Mouse (Mus musculus) limb, embryonic 11.5 days (tissue): ENCODE results near the gene Slc35f6. TPM values are rescaled to one million over a fixed set of nuclear protein-coding genes. Genes with fewer than 3 reads are reported as not detected.

Experiments used
- ATAC-seq: fragments of 200-750 bp; cut with Nextera tagmentation; 2 replicates; pipeline ENCODE4 v1.8.0; 2017; ENCODE audit warnings: low read depth; ENCODE audit not compliant: insufficient number of reproducible peaks, low FRiP score, low TSS enrichment
- DNase-seq: peaks from one replicate; pipeline ENCODE4 v3.0.0-alpha.2; 2015; ENCODE audit warnings: low spot score
- H3K27ac ChIP-seq: fragments of 300-500 bp; sonication (generic); replicated peaks from 2 replicates; pipeline ENCODE4 v1.5.1; 2014; ENCODE audit warnings: low read depth, mild to moderate bottlenecking, low read length
- H3K27me3 ChIP-seq: fragments of 300-500 bp; sonication (generic); 2 replicates; pipeline ENCODE4 v1.6.1; 2014; ENCODE audit warnings: mild to moderate bottlenecking, low read length, mixed read lengths; ENCODE audit not compliant: control insufficient read depth, insufficient read depth
- H3K36me3 ChIP-seq: fragments of 300-500 bp; sonication (generic); 2 replicates; pipeline ENCODE4 v1.6.1; 2014; ENCODE audit warnings: mild to moderate bottlenecking, low read length, moderate library complexity, mixed read lengths; ENCODE audit not compliant: control insufficient read depth, insufficient read depth
- H3K4me1 ChIP-seq: fragments of 300-500 bp; sonication (generic); 2 replicates; pipeline ENCODE4 v1.6.1; 2014; ENCODE audit warnings: low read length, mixed read lengths; ENCODE audit not compliant: control insufficient read depth, insufficient read depth
- H3K4me2 ChIP-seq: fragments of 300-500 bp; sonication (generic); 2 replicates; pipeline ENCODE4 v1.6.1; 2014; ENCODE audit warnings: low read depth, mild to moderate bottlenecking, moderate library complexity; ENCODE audit not compliant: severe bottlenecking
- H3K4me3 ChIP-seq: fragments of 300-500 bp; sonication (generic); 2 replicates; pipeline ENCODE4 v1.5.1; 2014; ENCODE audit warnings: low read depth, low read length
- H3K9ac ChIP-seq: fragments of 300-500 bp; sonication (generic); 2 replicates; pipeline ENCODE4 v1.6.1; 2014; ENCODE audit warnings: mild to moderate bottlenecking, low read length
- H3K9me3 ChIP-seq: fragments of 300-500 bp; sonication (generic); 2 replicates; pipeline ENCODE4 v1.6.1; 2016; ENCODE audit warnings: low read length; ENCODE audit not compliant: control insufficient read depth
- WGBS: fragments of 180-500 bp; shearing (Covaris S2); extraction: QIAGEN DNeasy Blood & Tissue Kit; methylation state at CpG from one replicate; pipeline ENCODE4 v1.1.7; 2014; 5-methylcytosine and 5-hydroxymethylcytosine counted together
- microRNA-seq: library from miRNA; unstranded; fragments of <30 nt; microRNA quantifications from one replicate; pipeline ENCODE4, GENCODE M21; 2016
- polyA plus RNA-seq: library from polyadenylated mRNA; unstranded; fragments of >200 nt; fragmentation: Nextera tagmentation; extraction: Ambion mirVana; gene quantifications from 2 replicates; pipeline ENCODE4 v1.2.1, GENCODE M21; 2014

Gene Slc35f6
- polyA plus RNA-seq, 1 experiment from 2014 or later = 20.2 TPM

GRCm38 (mm10) chr5:30701866-30702265, 54.1 kb downstream of the Slc35f6 start:
- Histone ChIP-seq H3K9ac (no peak overlapping the region), H3K9me3 (no peaks in the 10 kb centered on the region), H3K27ac (no peak overlapping the region), H3K4me2 (no peak overlapping the region), H3K4me1 (no peaks in the 10 kb centered on the region), H3K27me3 (no peaks in the 10 kb centered on the region), H3K4me3 (no peak overlapping the region), H3K36me3 (no peaks in the 10 kb centered on the region)
- 87% methylated on average over 3 of the region's 3 CpGs for WGBS
- ATAC-seq (no peak), DNase-seq (no peak)

Small RNAs within 50 kb of the gene (microRNA-seq; reads per million reads assigned to microRNA genes)
- not detected for gene Mir5625

Other genes with a start within 250 kb of the Slc35f6 start
- gene Otof, start 186.0 kb upstream of the Slc35f6 start, polyA plus RNA-seq = 0.07 TPM in 1 of 2 replicates, not detected in the other
- gene 1700001C02Rik, start 181.9 kb upstream of the Slc35f6 start, polyA plus RNA-seq = not detected in 2 replicates
- not detected in 2 replicates for gene Cib4, start 102.1 kb upstream of the Slc35f6 start, polyA plus RNA-seq
- 0.12 and 0.41 TPM in 2 replicates for gene Kcnk3, start 59.8 kb upstream of the Slc35f6 start, polyA plus RNA-seq
- gene Cenpa, start 18.8 kb downstream of the Slc35f6 start, polyA plus RNA-seq = 498 and 533 TPM in 2 replicates
- 3.9 and 5.4 TPM in 2 replicates for gene Dpysl5, start 63.6 kb downstream of the Slc35f6 start, polyA plus RNA-seq
- gene Mapre3, start 166.7 kb downstream of the Slc35f6 start, polyA plus RNA-seq = 16.8 and 18.0 TPM in 2 replicates
- 49.3 and 50.9 TPM in 2 replicates for gene Tmem214, start 220.1 kb downstream of the Slc35f6 start, polyA plus RNA-seq
- gene Agbl5, start 240.8 kb downstream of the Slc35f6 start, polyA plus RNA-seq = 33.0 and 35.7 TPM in 2 replicates